Mouse (Mus musculus) heart, postnatal 0 days (tissue): ENCODE measurements at regions not wholly inside any gene's neighbourhood (a gene's known extent, or its start where the extent isn't known, plus 50 kb on each side); places are given as distances from the start of the nearest gene placed in this dataset.

ENCODE experiments used
- ATAC-seq: fragments of 200-750 bp; cut with Nextera tagmentation; 2 replicates; pipeline ENCODE4 v1.8.0; 2017; ENCODE audit warnings: low read depth, moderate number of reproducible peaks, moderate library complexity; ENCODE audit not compliant: insufficient read depth
- DNase-seq: peaks from one replicate; pipeline ENCODE4 v3.0.0-alpha.2; 2016; ENCODE audit warnings: low spot score
- H3K27ac ChIP-seq: fragments of 300-500 bp; sonication (generic); 2 replicates; pipeline ENCODE4 v1.5.1; 2014; ENCODE audit warnings: low read depth, mild to moderate bottlenecking
- H3K27me3 ChIP-seq: fragments of 300-500 bp; sonication (generic); 2 replicates; pipeline ENCODE4 v1.6.1; 2014; ENCODE audit warnings: low read length, mixed read lengths; ENCODE audit not compliant: control insufficient read depth, insufficient read depth
- H3K36me3 ChIP-seq: fragments of 300-500 bp; sonication (generic); replicated peaks from 2 replicates; pipeline ENCODE4 v1.6.1; 2014; ENCODE audit warnings: low read length, mixed read lengths; ENCODE audit not compliant: control insufficient read depth, insufficient read depth
- H3K4me1 ChIP-seq: fragments of 300-500 bp; sonication (generic); 2 replicates; pipeline ENCODE4 v1.6.1; 2014; ENCODE audit warnings: antibody characterized with exemption; ENCODE audit not compliant: control insufficient read depth, insufficient read depth
- H3K4me2 ChIP-seq: fragments of 300-500 bp; sonication (generic); 2 replicates; pipeline ENCODE4 v1.6.1; 2014; ENCODE audit warnings: low read depth, mild to moderate bottlenecking, low read length, moderate library complexity
- H3K4me3 ChIP-seq: fragments of 300-500 bp; sonication (generic); 2 replicates; pipeline ENCODE4 v1.5.1; 2014; ENCODE audit warnings: low read depth, low read length
- H3K9ac ChIP-seq: fragments of 300-500 bp; sonication (generic); replicated peaks from 2 replicates; pipeline ENCODE4 v1.6.1; 2014; ENCODE audit warnings: low read depth, low read length, mixed read lengths
- H3K9me3 ChIP-seq: fragments of 300-500 bp; sonication (generic); replicated peaks from 2 replicates; pipeline ENCODE4 v1.6.1; 2016; ENCODE audit warnings: low read length; ENCODE audit not compliant: control insufficient read depth
- CTCF ChIP-seq: IDR thresholded peaks from 2 replicates; pipeline ENCODE4 v1.5.1; 2016; ENCODE audit warnings: antibody characterized with exemption, control low read depth, low read depth
- EP300 ChIP-seq: IDR thresholded peaks from 2 replicates; pipeline ENCODE4 v1.6.1; 2016; ENCODE audit warnings: antibody characterized with exemption, low read depth
- WGBS: fragments of 180-500 bp; shearing (Covaris S2); extraction: QIAGEN DNeasy Blood & Tissue Kit; methylation state at CpG from one replicate; pipeline ENCODE4 v1.1.7; 2014; 5-methylcytosine and 5-hydroxymethylcytosine counted together

DNA sequence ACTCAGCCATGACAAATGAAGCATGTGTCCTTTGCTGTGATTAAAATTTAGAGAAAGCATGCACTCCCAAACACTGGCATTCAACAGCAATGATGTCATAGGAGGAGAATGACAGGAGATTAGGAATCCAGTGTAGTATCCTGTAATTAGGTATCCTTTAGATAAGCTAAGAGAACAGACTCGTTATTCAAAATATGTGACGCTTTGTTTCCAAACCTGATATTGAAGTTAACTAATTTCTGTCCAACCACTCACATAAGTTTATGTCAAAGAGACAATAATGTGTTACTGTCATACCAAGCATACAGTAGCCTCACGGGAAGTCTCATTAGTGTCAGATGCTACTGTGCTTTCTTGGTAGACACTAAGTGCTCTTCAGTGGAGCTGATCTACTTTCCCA is 383.1 kb upstream of the Tenm4 start:
- Histone ChIP-seq H3K4me3 (no peak overlapping the region), H3K27ac (no peak overlapping the region), H3K27me3 (no peaks in the 10 kb centered on the region), H3K4me1 (0 out of 2 replicates have a peak, but pooled peaks cover 9% of the 10 kb centered on the region), H3K9me3 (no peaks in the 10 kb centered on the region), H3K9ac (no peak overlapping the region), H3K4me2 (no peak overlapping the region), H3K36me3 (no peaks in the 10 kb centered on the region)
- ATAC-seq: no peak
- 24% methylated on average over 3 of the region's 3 CpGs for WGBS
- no peak for DNase-seq
- TF ChIP-seq CTCF: no peak

DNA sequence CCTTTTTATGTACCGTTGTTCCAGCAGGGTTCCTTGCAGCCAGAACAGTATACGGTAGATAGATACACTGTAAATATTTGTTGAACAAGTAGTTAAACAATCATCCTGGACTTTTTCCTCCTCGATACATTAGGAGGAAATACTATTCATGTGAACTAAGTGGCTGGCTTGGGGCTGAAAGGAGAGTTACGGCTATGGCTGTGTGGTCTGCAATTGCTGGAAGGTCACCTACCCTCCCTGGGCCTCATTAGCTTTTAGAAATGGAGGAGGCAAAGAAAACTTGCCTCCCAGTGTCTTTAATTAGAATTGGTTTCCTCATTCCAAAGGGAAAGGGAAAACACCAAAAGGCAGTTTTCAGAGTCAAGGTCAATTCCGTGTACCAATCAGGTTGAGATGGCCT is 381.6 kb upstream of the Tenm4 start:
- WGBS: 79% methylated on average over 5 of the region's 5 CpGs
- H3K36me3 ChIP-seq: no peaks in the 10 kb centered on the region
- 0 out of 2 replicates have a peak, but pooled peaks cover 9% of the 10 kb centered on the region for H3K4me1 ChIP-seq
- H3K9me3 ChIP-seq: no peaks in the 10 kb centered on the region
- ATAC-seq: no peak
- TF ChIP-seq EP300: no peak
- no peak for TF ChIP-seq CTCF
- no peaks in the 10 kb centered on the region for H3K27me3 ChIP-seq
- DNase-seq: no peak
- H3K4me2 ChIP-seq: no peak overlapping the region
- H3K4me3 ChIP-seq: no peak overlapping the region
- H3K27ac ChIP-seq: no peak overlapping the region
- no peak overlapping the region for H3K9ac ChIP-seq

DNA sequence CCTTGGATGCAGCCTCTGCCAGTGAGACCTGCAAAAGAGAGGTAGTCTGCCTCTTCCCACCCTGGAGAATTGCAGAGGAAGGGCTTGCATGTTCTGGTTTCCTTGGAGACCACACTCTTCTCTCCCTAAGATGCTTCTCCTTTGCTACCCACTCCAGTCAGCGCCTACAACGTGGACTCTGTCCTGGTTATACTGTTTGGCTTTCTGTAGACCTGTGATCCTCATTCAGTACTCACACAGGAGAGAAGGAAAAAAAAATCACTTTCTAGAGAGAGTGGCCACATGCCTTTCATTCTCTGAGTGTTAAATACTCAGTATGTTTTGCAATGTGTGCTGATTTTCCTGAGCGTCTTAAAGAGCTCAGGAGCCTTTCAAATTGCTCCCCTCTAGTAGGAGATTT is 372.0 kb upstream of the Tenm4 start:
- Histone ChIP-seq H3K4me2 (no peak overlapping the region), H3K9ac (no peak overlapping the region), H3K9me3 (no peaks in the 10 kb centered on the region), H3K36me3 (no peaks in the 10 kb centered on the region), H3K27me3 (no peaks in the 10 kb centered on the region), H3K4me1 (no peaks in the 10 kb centered on the region), H3K27ac (no peak overlapping the region), H3K4me3 (no peak overlapping the region)
- TF ChIP-seq EP300 (no peak), CTCF (no peak)
- WGBS: 43% methylated on average over 3 of the region's 3 CpGs
- ATAC-seq: no peak
- DNase-seq: no peak

DNA sequence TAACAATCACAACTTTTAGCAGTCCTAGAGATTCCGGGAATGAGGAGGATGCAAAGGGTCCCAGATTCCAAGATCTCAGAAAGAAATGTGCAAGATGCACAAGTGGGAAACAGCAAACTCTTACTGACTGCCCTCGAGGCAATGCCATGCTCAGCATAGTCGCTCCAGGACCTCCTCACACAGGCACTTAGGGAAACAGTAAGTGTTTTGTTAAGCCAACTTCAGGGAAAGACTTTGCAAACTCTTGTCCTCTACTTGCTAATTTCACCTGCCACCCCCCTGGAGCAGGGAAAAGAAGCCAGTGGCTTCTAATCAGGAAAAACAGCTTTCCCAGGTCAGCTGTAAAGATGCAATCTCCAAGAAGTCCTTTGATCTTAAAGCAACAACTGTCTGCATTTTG is 361.4 kb upstream of the Tenm4 start:
- Histone ChIP-seq H3K9me3 (no peaks in the 10 kb centered on the region), H3K4me2 (no peak overlapping the region), H3K9ac (no peak overlapping the region), H3K4me3 (no peak overlapping the region), H3K27me3 (no peaks in the 10 kb centered on the region), H3K27ac (no peak overlapping the region), H3K4me1 (no peaks in the 10 kb centered on the region), H3K36me3 (no peaks in the 10 kb centered on the region)
- no peak for DNase-seq
- no peak for ATAC-seq
- TF ChIP-seq CTCF (no peak), EP300 (no peak)
- 28% methylated on average over 3 of the region's 3 CpGs for WGBS

DNA sequence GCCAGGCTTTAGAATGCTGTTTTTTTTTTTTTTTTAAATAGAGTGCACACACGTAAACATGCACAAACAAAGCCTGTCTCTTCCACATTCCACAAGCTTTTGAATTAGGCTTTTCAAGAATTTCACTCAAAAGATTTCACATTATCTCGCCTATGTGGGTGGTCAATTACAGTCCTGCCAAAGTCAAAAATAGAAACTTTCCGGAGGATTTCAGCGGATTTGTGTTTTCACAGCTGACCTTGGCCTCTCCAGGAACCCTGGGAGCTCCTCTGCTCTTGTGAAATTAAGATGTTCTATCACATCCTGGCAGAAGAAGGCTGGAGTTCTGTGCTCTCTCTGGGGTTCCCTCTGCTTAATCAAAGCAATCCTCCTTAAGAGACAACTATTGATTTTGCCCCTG is 360.9 kb upstream of the Tenm4 start:
- Histone ChIP-seq H3K27ac (no peak overlapping the region), H3K36me3 (no peaks in the 10 kb centered on the region), H3K4me3 (no peak overlapping the region), H3K9me3 (no peaks in the 10 kb centered on the region), H3K4me2 (no peak overlapping the region), H3K4me1 (no peaks in the 10 kb centered on the region), H3K9ac (no peak overlapping the region), H3K27me3 (no peaks in the 10 kb centered on the region)
- WGBS: 18% methylated on average over 4 of the region's 4 CpGs
- no peak for DNase-seq
- ATAC-seq: no peak
- no peak for TF ChIP-seq EP300
- no peak for TF ChIP-seq CTCF

DNA sequence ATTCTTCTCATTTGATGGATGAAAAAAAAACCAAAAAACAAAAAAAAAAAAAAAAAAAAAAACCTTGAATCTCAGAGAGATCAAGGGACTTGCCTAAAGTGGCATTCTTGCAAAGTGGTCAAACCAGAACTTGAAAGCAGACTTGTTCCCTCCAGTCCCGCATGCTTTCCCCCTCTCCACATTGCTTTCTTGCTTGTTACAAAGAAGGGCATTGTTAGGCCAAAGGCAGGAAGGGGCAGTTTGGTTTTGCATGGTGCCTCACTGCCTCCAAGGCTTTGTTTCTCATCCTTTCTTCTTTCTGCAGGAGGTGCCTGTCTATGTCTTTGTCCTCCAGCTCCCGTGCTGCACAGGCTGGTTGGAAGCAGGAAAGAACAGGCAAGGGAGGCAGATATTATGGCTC is 356.2 kb upstream of the Tenm4 start:
- DNase-seq (no peak), ATAC-seq (no peak)
- no peak for TF ChIP-seq CTCF
- TF ChIP-seq EP300: no peak
- WGBS: 46% methylated on average over 2 of the region's 2 CpGs
- Histone ChIP-seq H3K4me1 (no peaks in the 10 kb centered on the region), H3K27me3 (no peaks in the 10 kb centered on the region), H3K9ac (no peak overlapping the region), H3K4me3 (no peak overlapping the region), H3K9me3 (no peaks in the 10 kb centered on the region), H3K4me2 (no peak overlapping the region), H3K36me3 (no peaks in the 10 kb centered on the region), H3K27ac (no peak overlapping the region)
